Mouse (Mus musculus): Measurements from ENCODE around the gene Cplane1.

DNA sequence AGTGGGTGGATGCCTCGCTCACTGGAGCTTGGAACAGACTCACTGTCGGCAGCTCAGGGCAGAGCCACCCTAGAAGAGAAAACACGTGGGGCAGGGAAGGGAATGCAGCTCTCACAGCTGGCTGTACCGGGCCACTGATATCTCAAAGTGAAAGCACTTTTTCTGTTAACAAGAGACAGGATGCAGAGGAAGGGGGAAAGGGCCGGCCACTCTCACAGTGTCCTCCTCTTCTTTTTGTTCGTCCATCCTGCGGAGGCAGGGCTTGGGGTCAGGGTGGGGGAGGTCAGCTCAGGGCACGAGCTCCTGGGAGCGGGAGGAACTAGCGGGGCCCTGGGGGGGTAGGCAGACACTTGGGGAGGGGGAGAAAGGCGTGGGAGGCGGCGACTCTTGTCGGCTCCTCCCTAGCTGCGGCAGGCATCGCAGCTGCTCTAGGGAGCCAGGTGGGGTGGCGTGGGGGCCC lies 110.4 kb downstream of the Cplane1 start:
- TF ChIP-seq POLR2A (IDR thresholded peaks at IDR 0.05; ENCODE audit: insufficient read length, low read depth) (no peak), E2F4 (IDR thresholded peaks at IDR 0.05; ENCODE audit: insufficient read depth) (no peak), TCF12 (IDR thresholded peaks at IDR 0.05; ENCODE audit: insufficient read depth, poor library complexity, severe bottlenecking) (no peak), CEBPB (IDR thresholded peaks at IDR 0.05; ENCODE audit: insufficient read depth, poor library complexity, severe bottlenecking) (no peak), REST (IDR thresholded peaks at IDR 0.05; ENCODE audit: insufficient read depth, insufficient read length) (no peak), TCF3 (IDR thresholded peaks at IDR 0.05; ENCODE audit: insufficient read length, low read depth) (no peak), USF1 (IDR thresholded peaks at IDR 0.05; ENCODE audit: low read depth) (peak; percentile 51), MAX (IDR thresholded peaks at IDR 0.05; ENCODE audit: low read depth) (no peak), MYOD1 (IDR thresholded peaks at IDR 0.05; ENCODE audit: control insufficient read depth in 1 of 3, insufficient read length in 2 of 3, low read depth in 2 of 3) (peak in 2 of 3 experiments; percentile 45 to 62), POLR2AphosphoS2 (IDR thresholded peaks at IDR 0.05; ENCODE audit: insufficient read length, low read depth) (no peak), MYOG (IDR thresholded peaks at IDR 0.05; ENCODE audit: control insufficient read depth in 1 of 3, insufficient read depth in 1 of 3, insufficient read length in 2 of 3, low read depth in 2 of 3) (peak in 2 of 3 experiments; percentile 65 to 66)

All from myocyte (in vitro differentiated cells).